Mouse (Mus musculus) thymus, postnatal 10 days (tissue): Measurements from ENCODE around the gene 1600015I10Rik.

ENCODE experiments used
- DNase-seq, 2 experiments: peaks; one replicate each; pipeline ENCODE4 v3.0.0; 2021; ENCODE audit warnings: low spot score in 2 of 2

The 1600015I10Rik gene

GRCm38 (mm10) chr6:48967868-48968267, 38.2 kb downstream of the 1600015I10Rik start:
- DNase-seq = no peak

- no peak for DNase-seq
Observed at GRCm38 (mm10) chr6:48974663-48975062, 45.0 kb downstream of the 1600015I10Rik start, which contains the start of gene Doxl2. Doxl2 (plus strand) TSS chr6:48974963.

DNA sequence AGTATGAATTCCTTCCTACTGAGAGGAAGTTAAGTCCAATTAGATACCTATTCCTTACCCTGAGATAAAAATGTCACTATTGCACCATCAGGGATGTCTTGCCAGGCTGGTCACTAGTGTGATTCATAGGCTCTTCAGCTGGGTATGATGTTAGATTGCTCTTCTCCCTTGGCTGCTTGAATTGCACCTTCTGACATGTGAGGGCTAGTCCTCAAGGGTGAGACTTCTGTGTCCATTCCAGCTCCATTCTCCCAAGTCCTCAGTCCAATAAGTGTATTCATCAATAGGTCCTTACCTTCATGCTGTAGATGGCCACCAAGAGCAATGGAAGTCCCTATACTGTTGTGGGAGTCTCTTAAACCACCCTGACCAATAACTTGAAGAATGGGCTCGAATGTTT, 49.9 kb downstream of the 1600015I10Rik start:
- no peak for DNase-seq

DNA sequence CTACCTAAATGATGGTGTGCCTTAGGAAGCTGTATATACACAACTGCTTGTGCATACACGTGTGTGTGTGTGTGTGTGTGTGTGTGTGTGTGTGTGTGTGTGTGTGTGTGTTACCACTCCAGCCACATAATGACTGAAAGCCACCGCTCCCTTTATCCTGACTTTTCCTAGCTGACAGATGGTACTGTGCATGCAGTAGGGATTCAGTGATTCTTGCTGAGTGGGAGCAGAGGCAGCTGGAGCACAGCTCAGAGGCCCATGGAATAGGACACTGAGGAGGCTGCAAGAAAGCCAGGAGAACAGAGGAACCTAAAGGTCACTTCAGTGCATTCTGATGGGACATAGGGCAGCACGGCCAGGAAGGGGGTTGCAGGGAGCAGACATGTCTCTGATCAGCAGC, 52.6 kb downstream of the 1600015I10Rik start:
- no peak for DNase-seq
